Mouse (Mus musculus): ENCODE measurements around the gene Sesn1.

DNA sequence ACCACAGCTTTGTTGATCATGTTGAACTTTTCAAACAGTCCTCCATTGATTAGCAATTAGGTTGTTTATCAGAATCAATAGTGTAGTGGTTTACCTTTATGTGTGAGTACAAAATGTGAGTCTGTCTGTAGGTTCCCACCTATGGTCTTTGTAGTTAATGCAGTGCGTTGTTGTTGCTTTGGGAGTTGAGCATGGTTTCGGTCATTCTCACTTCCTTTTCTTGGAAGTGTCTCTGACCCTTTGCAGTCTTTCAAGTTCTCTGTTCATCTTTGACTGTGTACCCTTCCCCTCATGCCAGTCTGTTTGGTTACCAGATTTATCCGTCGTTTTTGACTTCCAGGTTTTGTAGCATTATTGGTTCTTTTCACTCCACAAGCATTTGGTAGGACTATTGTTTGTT is 81.6 kb downstream of the Sesn1 start:
- TF ChIP-seq CTCF (IDR thresholded peaks at IDR 0.05; ENCODE audit: extremely low read depth, insufficient read length, insufficient replicate concordance, low read depth, low read length) (no peak), POLR2A (IDR thresholded peaks at IDR 0.05; ENCODE audit: low read depth, low read length) (no peak)

All from small intestine, adult 2 months (tissue).